Mouse (Mus musculus): ENCODE measurements around the gene Sh3bp5l. TPM values are rescaled to one million over a fixed set of nuclear protein-coding genes. Genes with fewer than 3 reads are reported as not detected.
A peak's percentile ranks its signal among the peaks of the same experiment; 100 is the strongest.

The Sh3bp5l gene
- polyA plus RNA-seq, 1 experiment from 2014 or later = 53.4 TPM

GRCm38 (mm10) chr11:58326781-58327180, 3.7 kb upstream of the Sh3bp5l start:
- Histone ChIP-seq H3K36me3 (replicated peaks) (0 out of 2 replicates have a peak, but pooled peaks cover 4% of the 10 kb centered on the region), H3K9me3 (no peaks in the 10 kb centered on the region), H3K4me3 (no peak overlapping the region), H3K4me2 (no peak overlapping the region), H3K4me1 (peaks cover 40% of the 10 kb centered on the region), H3K27ac (no peak overlapping the region), H3K9ac (no peak overlapping the region), H3K27me3 (replicated peaks) (no peaks in the 10 kb centered on the region)
- no peak for ATAC-seq (replicated peaks)
- 96% methylated on average over 3 of the region's 3 CpGs for WGBS

- H3K4me2 ChIP-seq = peak overlapping the region; percentile 93
- peaks cover 4% of the 10 kb centered on the region; the same call in 1 of the 2 replicates for H3K36me3 ChIP-seq (replicated peaks)
- no peaks in the 10 kb centered on the region for H3K9me3 ChIP-seq
- peak overlapping the region; percentile 88 for H3K9ac ChIP-seq
- H3K4me1 ChIP-seq = peaks cover 41% of the 10 kb centered on the region
- H3K27me3 ChIP-seq (replicated peaks) = no peaks in the 10 kb centered on the region
- H3K4me3 ChIP-seq = peak overlapping the region; percentile 66
- H3K27ac ChIP-seq = peak overlapping the region; percentile 78
- under 1% methylated on average over 21 of the region's 21 CpGs for WGBS
- ATAC-seq (replicated peaks) = peak; percentile 28
These were observed 633 bp upstream of the Sh3bp5l start for GRCm38 (mm10) chr11:58329906-58330275.

GRCm38 (mm10) chr11:58331149-58331495, 598 bp downstream of the Sh3bp5l start:
- Histone ChIP-seq H3K36me3 (replicated peaks) (peaks cover 4% of the 10 kb centered on the region; the same call in 1 of the 2 replicates), H3K9ac (peak overlapping the region; percentile 88), H3K27me3 (replicated peaks) (no peaks in the 10 kb centered on the region), H3K9me3 (no peaks in the 10 kb centered on the region), H3K4me1 (peaks cover 42% of the 10 kb centered on the region), H3K4me2 (peak overlapping the region; percentile 93), H3K4me3 (peak overlapping the region; percentile 66), H3K27ac (0 out of 2 replicates have a peak overlapping the region, but pooled peaks have one; percentile 78)
- 25% methylated on average over 10 of the region's 10 CpGs for WGBS
- ATAC-seq (replicated peaks) = peak; percentile 28

- Histone ChIP-seq H3K36me3 (replicated peaks) (peaks cover 4% of the 10 kb centered on the region; the same call in 1 of the 2 replicates), H3K4me2 (peak overlapping the region; percentile 93), H3K9ac (peak overlapping the region; percentile 88), H3K9me3 (no peaks in the 10 kb centered on the region), H3K4me1 (peaks cover 42% of the 10 kb centered on the region), H3K27me3 (replicated peaks) (no peaks in the 10 kb centered on the region), H3K4me3 (peak overlapping the region; percentile 66), H3K27ac (no peak overlapping the region)
- WGBS = 91% methylated on average over 6 of the region's 6 CpGs
- no peak for ATAC-seq (replicated peaks)
These were observed 1.0 kb downstream of the Sh3bp5l start for GRCm38 (mm10) chr11:58331546-58331945.

GRCm38 (mm10) chr11:58334746-58335145, 4.2 kb downstream of the Sh3bp5l start:
- Histone ChIP-seq H3K4me3 (no peak overlapping the region), H3K27me3 (replicated peaks) (no peaks in the 10 kb centered on the region), H3K9me3 (no peaks in the 10 kb centered on the region), H3K4me2 (no peak overlapping the region), H3K36me3 (replicated peaks) (peaks cover 23% of the 10 kb centered on the region), H3K9ac (no peak overlapping the region), H3K27ac (no peak overlapping the region), H3K4me1 (peaks cover 29% of the 10 kb centered on the region)
- WGBS = 84% methylated on average over 3 of the region's 3 CpGs
- ATAC-seq (replicated peaks) = no peak

GRCm38 (mm10) chr11:58346745-58347144, 16.2 kb downstream of the Sh3bp5l start:
- Histone ChIP-seq H3K27me3 (replicated peaks) (no peaks in the 10 kb centered on the region), H3K9ac (no peak overlapping the region), H3K4me2 (no peak overlapping the region), H3K4me1 (no peaks in the 10 kb centered on the region), H3K27ac (no peak overlapping the region), H3K4me3 (no peak overlapping the region), H3K36me3 (replicated peaks) (peaks cover 29% of the 10 kb centered on the region), H3K9me3 (no peaks in the 10 kb centered on the region)
- ATAC-seq (replicated peaks) = no peak
- 90% methylated on average over 4 of the region's 4 CpGs for WGBS

- Histone ChIP-seq H3K27me3 (replicated peaks) (no peaks in the 10 kb centered on the region), H3K9ac (no peak overlapping the region), H3K4me1 (no peaks in the 10 kb centered on the region), H3K36me3 (replicated peaks) (peaks cover 18% of the 10 kb centered on the region), H3K4me2 (no peak overlapping the region), H3K4me3 (no peak overlapping the region), H3K9me3 (no peaks in the 10 kb centered on the region), H3K27ac (no peak overlapping the region)
- 68% methylated on average over 4 of the region's 4 CpGs for WGBS
- ATAC-seq (replicated peaks) = no peak
These were observed 20.1 kb downstream of the Sh3bp5l start for GRCm38 (mm10) chr11:58350628-58351027.

- ATAC-seq (replicated peaks) = no peak
- H3K36me3 ChIP-seq (replicated peaks) = peaks cover 13% of the 10 kb centered on the region; the same call in 1 of the 2 replicates
- H3K9me3 ChIP-seq = no peaks in the 10 kb centered on the region
- no peak overlapping the region for H3K9ac ChIP-seq
- WGBS = 89% methylated on average over 5 of the region's 5 CpGs
- H3K4me1 ChIP-seq = no peaks in the 10 kb centered on the region
- H3K4me2 ChIP-seq = no peak overlapping the region
- no peak overlapping the region for H3K4me3 ChIP-seq
- no peak overlapping the region for H3K27ac ChIP-seq
- H3K27me3 ChIP-seq (replicated peaks) = no peaks in the 10 kb centered on the region
These were observed 20.7 kb downstream of the Sh3bp5l start for GRCm38 (mm10) chr11:58351179-58351578.

- H3K9ac ChIP-seq = no peak overlapping the region
- H3K4me3 ChIP-seq = no peak overlapping the region
- no peaks in the 10 kb centered on the region for H3K9me3 ChIP-seq
- 0 out of 2 replicates have a peak, but pooled peaks cover 3% of the 10 kb centered on the region for H3K36me3 ChIP-seq (replicated peaks)
- H3K4me2 ChIP-seq = no peak overlapping the region
- ATAC-seq (replicated peaks) = no peak
- no peaks in the 10 kb centered on the region for H3K27me3 ChIP-seq (replicated peaks)
- H3K4me1 ChIP-seq = no peaks in the 10 kb centered on the region
- 68% methylated on average over 7 of the region's 7 CpGs for WGBS
- H3K27ac ChIP-seq = no peak overlapping the region
These were observed 22.4 kb downstream of the Sh3bp5l start for GRCm38 (mm10) chr11:58352681-58353548.

- Histone ChIP-seq H3K9ac (no peak overlapping the region), H3K4me1 (no peaks in the 10 kb centered on the region), H3K9me3 (no peaks in the 10 kb centered on the region), H3K36me3 (replicated peaks) (no peaks in the 10 kb centered on the region), H3K27me3 (replicated peaks) (no peaks in the 10 kb centered on the region), H3K4me2 (no peak overlapping the region), H3K4me3 (no peak overlapping the region), H3K27ac (no peak overlapping the region)
- 73% methylated on average over 3 of the region's 3 CpGs for WGBS
- ATAC-seq (replicated peaks) = no peak
These were observed 23.2 kb downstream of the Sh3bp5l start for GRCm38 (mm10) chr11:58353709-58354108.

GRCm38 (mm10) chr11:58354476-58354875, 24.0 kb downstream of the Sh3bp5l start:
- Histone ChIP-seq H3K9me3 (no peaks in the 10 kb centered on the region), H3K4me3 (no peak overlapping the region), H3K4me2 (no peak overlapping the region), H3K4me1 (no peaks in the 10 kb centered on the region), H3K9ac (no peak overlapping the region), H3K27me3 (replicated peaks) (no peaks in the 10 kb centered on the region), H3K36me3 (replicated peaks) (no peaks in the 10 kb centered on the region), H3K27ac (no peak overlapping the region)
- ATAC-seq (replicated peaks) = no peak
- WGBS = 78% methylated on average over 10 of the region's 10 CpGs

- Histone ChIP-seq H3K36me3 (replicated peaks) (no peaks in the 10 kb centered on the region), H3K9me3 (no peaks in the 10 kb centered on the region), H3K4me2 (no peak overlapping the region), H3K27ac (no peak overlapping the region), H3K27me3 (replicated peaks) (no peaks in the 10 kb centered on the region), H3K9ac (no peak overlapping the region), H3K4me3 (no peak overlapping the region), H3K4me1 (no peaks in the 10 kb centered on the region)
- ATAC-seq (replicated peaks) = no peak
- 80% methylated on average over 3 of the region's 3 CpGs for WGBS
These were observed 24.4 kb downstream of the Sh3bp5l start for GRCm38 (mm10) chr11:58354927-58355326.

- Histone ChIP-seq H3K36me3 (replicated peaks) (no peaks in the 10 kb centered on the region), H3K4me2 (no peak overlapping the region), H3K9ac (no peak overlapping the region), H3K27ac (no peak overlapping the region), H3K9me3 (no peaks in the 10 kb centered on the region), H3K4me3 (no peak overlapping the region), H3K27me3 (replicated peaks) (no peaks in the 10 kb centered on the region), H3K4me1 (no peaks in the 10 kb centered on the region)
- 93% methylated on average over 3 of the region's 3 CpGs for WGBS
- ATAC-seq (replicated peaks) = no peak
These were observed 26.5 kb downstream of the Sh3bp5l start for GRCm38 (mm10) chr11:58357042-58357441.
